Mouse (Mus musculus): ENCODE measurements around the gene Aip.

Aip gene

GRCm38 (mm10) chr19:4152445-4153231 is 27.0 kb upstream of the Aip start:
- DNase-seq (ENCODE audit: low spot score in 2 of 2) = no peak

GRCm38 (mm10) chr19:4151898-4152297 is 26.2 kb upstream of the Aip start:
- no peak for DNase-seq (ENCODE audit: low spot score in 2 of 2)

DNA sequence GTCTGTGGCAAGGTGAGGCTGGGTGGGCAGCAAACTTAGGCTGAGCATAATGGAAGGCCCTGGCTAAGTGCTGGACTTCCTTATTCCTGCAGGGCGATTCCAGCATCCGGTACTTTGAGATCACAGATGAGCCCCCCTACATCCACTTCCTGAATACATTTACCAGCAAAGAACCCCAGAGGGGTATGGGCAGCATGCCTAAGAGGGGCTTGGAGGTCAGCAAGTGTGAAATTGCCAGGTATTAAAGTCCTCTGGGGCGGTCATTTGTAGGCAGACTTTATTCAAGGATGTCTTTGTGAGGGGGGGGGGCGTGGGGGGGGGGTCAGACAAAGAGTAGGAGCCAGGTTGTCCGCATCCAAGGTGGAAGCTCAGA is 25.8 kb upstream of the Aip start:
- no peak for DNase-seq (ENCODE audit: low spot score in 2 of 2)

DNA sequence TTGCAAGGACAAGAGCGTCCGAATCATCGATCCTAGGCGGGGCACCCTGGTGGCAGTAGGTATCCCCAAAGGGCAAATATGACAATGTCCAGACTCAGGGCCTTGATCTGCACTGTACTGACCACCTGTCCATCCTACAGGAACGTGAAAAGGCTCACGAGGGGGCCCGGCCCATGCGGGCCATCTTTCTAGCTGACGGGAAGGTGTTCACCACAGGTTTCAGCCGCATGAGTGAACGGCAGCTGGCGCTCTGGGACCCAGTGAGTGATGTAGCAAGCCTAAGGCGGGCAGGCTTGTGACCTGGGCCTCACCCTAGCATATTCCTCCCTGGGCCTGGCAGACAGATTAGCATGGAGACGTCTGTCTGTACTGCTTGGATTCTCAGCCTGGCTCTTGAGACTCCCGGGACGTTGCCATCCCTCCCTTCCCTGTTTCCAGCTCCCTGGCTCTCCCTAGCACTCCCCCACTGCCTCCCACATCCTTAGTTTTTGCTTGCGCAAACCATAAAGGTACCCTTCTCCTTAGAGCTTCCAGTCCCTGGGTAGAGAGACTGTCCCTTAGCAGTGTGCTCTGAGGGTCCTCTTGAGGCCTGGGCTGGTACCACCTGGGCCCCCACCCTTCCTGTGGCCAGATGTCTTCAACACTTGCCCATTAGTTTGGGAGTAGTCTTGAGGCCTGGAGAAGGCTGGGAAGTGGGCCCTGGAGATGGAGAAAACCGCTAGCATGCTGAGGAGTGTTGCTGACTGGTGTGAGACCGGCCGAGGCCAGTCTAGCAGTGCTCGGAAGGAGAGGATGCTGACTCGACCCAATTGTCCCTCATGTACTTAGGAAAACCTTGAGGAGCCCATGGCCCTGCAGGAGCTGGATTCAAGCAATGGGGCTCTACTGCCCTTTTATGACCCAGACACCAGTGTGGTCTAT is 25.2 kb upstream of the Aip start:
- DNase-seq (ENCODE audit: low spot score in 2 of 2) = no peak

DNA sequence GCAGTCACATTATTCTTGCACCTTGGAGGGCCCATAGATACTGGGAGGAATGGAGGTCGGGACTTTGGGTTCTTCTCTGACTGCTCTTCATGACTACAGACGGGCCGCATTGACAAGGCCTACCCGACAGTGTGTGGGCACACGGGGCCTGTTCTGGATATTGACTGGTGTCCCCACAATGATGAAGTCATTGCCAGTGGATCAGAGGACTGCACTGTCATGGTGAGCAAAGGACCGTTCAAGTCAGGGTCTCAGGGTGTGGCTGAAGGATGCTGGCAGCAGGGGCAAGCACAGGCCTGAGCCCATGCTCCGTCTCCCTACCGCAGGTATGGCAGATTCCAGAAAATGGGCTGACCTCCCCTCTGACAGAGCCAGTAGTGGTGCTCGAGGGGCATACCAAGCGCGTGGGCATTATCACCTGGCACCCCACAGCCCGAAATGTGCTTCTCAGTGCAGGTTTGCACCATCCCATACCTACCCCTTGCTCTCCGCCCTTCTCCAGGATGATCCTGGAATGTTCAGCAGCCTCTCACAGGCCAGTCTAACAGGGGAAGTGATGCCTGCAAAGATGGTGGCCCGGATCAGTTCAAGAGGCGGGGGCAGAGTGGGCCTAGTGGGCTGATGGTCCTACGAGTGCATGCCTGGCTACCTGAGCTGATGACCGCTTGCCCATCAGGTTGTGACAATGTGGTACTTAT is 24.3 kb upstream of the Aip start:
- DNase-seq (ENCODE audit: low spot score in 2 of 2) = no peak

DNA sequence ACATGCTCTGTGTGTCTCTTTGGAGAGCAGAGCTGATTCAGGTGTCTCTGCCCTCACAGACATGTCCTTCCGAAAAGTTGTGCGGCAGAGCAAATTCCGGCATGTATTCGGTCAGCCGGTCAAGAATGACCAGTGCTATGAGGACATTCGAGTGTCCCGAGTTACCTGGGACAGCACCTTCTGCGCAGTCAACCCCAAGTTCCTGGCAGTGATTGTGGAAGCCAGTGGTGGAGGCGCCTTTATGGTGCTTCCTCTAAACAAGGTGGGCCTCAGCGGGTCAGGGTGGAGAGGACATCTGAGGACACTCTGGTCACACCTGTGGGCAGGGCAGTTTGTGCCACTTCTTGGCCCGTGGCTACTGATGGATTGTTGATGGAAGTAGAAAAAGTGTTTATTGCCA is 23.6 kb upstream of the Aip start:
- no peak for DNase-seq (ENCODE audit: low spot score in 2 of 2)

- no peak for DNase-seq (ENCODE audit: low spot score in 2 of 2)
Observed at GRCm38 (mm10) chr19:4148819-4149218, 23.2 kb upstream of the Aip start.

DNA sequence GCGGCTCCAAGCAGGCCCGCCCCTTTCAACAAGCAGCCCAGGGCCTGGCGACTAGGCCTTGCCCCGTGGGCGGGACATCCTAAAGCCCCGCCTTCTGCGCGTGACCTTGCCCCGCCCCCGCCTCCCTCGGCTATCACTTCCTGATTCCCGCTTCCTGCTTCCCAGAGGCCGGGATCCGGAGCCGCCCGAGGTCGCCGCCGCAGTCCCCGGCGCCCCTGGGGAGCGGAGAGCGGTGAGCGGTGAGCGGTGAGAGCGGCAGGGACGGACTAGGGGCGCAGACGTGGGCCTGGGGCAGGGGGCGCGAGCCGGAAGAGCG is 22.8 kb upstream of the Aip start, which contains the start of gene Coro1b:
Gene Coro1b (plus strand): TSS at position 129 of the 316 bp plus-strand sequence.
- peak; percentile 84 to 95 for DNase-seq (ENCODE audit: low spot score in 2 of 2)

GRCm38 (mm10) chr19:4147782-4148490 is 22.3 kb upstream of the Aip start:
- DNase-seq (ENCODE audit: low spot score in 2 of 2) = no peak

- DNase-seq (ENCODE audit: low spot score in 2 of 2) = no peak
Observed at GRCm38 (mm10) chr19:4147022-4147405, 21.4 kb upstream of the Aip start.

- no peak for DNase-seq (ENCODE audit: low spot score in 2 of 2)
Observed at GRCm38 (mm10) chr19:4146366-4147021, 20.8 kb upstream of the Aip start.

DNA sequence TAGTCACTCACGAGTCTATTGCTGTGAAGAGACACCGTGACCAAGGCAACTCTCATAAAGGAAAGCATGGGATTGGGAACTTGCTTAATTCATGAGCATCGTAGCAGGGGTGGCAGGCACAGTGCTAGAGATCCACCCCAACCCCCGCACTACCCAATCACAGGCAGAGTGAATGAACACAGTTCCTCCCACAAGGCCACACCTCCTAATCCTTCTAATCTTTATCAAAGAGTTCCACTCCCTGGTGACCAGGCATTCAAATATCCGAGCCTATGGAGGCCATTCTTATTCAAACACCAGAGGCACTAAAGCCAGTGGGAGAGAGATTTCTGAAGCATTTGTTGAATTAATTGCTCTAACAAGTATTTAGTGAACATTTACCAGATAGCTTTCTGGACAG is 20.3 kb upstream of the Aip start:
- no peak for DNase-seq (ENCODE audit: low spot score in 2 of 2)

DNA sequence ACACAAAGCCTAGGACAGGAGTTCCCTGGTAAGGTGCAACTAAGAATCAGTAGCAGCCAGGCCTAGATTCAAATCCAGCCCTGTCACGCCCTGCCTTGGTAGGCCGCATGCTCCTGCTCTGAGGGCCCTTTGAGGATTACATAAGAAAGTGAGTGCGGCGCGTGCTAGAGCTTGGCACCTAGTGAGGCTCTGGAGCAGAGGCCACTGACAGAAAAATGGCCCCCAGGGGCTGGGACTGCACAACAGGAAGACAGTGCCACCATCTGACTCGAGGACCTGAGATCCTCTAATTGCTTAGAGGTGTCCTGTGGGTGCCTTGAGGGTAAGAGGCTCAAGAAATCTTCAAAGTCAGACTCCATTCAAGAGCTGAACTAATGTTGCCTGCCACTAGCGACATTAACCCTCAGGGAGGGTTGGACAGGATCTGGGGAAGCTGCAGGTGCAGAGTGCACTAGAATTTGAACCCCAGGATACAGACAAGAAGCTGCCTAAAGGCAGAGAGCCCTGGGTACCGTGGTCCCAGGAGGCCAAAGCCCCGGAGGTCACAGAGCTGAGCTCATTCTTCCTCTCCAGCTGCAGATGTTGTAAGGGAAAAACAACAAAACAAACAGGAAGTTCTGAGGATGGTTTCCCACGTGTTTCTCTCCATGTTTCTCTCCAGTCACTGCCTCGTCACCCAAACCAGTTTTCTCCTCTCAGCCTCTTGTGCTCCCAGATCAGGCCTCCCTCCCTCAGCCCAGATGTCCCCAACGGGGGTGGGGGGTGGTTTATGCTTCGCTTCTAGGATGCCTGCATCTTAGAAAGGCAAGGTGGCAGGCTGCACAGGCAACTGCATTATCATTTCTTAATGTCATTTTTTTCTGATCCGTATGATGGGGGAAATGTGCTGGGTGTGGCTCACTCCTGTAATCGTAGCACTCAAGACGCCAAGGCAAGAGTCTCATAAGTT is 19.2 kb upstream of the Aip start:
- DNase-seq (ENCODE audit: low spot score in 2 of 2) = no peak

DNA sequence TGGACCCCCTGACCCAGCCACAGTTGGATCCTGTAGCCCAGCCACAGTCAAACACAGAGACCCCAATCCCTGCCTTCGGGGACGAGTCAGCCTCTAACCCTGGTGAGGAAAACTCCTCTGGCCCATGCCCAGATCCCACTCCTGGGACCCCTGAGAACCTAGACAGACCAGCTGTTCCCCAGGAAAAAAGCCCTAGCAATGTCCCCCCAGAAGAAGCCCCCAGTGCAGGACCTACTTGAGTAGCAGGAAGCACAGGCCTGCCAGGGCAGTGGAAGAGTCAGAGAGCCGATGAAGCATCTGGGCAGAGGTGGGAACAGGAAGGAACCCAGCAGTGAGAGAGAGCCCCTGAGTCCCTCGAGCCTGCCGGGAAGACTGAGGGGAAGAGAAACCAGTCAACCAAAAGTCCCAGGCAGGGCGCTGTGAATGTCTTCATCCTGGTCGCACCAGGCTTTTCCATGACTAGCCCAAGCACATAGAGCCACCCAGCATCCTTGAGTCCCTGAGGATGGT is 18.2 kb upstream of the Aip start, which contains the start of gene Cabp4:
Gene Cabp4 (minus strand): TSS at position 275 of the 510 bp plus-strand sequence.
- no peak for DNase-seq (ENCODE audit: low spot score in 2 of 2)

GRCm38 (mm10) chr19:4142416-4143173 is 16.9 kb upstream of the Aip start:
- no peak for DNase-seq (ENCODE audit: low spot score in 2 of 2)

DNA sequence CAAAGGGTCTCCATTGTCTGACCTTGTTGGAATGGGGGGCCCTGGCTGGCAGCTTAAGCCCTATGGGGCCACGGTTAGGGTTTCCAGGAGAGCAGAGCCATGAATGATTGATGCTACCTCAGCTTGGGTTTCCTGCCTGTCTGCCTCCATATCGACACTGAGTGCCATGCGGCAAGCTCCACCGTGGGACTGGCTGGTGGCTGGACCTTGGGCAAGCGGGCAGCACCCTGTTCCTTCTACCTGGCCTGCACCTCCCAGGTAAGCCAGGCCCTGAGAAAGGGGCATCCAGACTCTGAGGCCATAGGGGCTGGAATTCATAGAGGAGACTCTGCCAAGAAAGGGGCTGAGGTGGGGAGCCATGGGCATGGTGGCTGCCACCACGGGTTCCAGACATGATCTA is 14.5 kb upstream of the Aip start:
- no peak for DNase-seq (ENCODE audit: low spot score in 2 of 2)

GRCm38 (mm10) chr19:4139446-4139845 is 13.8 kb upstream of the Aip start, which contains the start of gene Gpr152:
TSS of gene Gpr152 (plus strand) at chr19:4139787.
- DNase-seq (ENCODE audit: low spot score in 2 of 2) = no peak

GRCm38 (mm10) chr19:4137913-4138312 is 12.3 kb upstream of the Aip start:
- no peak for DNase-seq (ENCODE audit: low spot score in 2 of 2)

- no peak for DNase-seq (ENCODE audit: low spot score in 2 of 2)
Observed at GRCm38 (mm10) chr19:4136463-4136862, 10.8 kb upstream of the Aip start.

Data from left cerebral cortex, adult 9 months (tissue).